Mouse (Mus musculus): ENCODE results near the gene Dnmt3a. TPM values are rescaled to one million over a fixed set of nuclear protein-coding genes. Genes with fewer than 3 reads are reported as not detected.

Gene Dnmt3a
- polyA plus RNA-seq, 1 experiment from 2014 or later = 126 TPM

DNA sequence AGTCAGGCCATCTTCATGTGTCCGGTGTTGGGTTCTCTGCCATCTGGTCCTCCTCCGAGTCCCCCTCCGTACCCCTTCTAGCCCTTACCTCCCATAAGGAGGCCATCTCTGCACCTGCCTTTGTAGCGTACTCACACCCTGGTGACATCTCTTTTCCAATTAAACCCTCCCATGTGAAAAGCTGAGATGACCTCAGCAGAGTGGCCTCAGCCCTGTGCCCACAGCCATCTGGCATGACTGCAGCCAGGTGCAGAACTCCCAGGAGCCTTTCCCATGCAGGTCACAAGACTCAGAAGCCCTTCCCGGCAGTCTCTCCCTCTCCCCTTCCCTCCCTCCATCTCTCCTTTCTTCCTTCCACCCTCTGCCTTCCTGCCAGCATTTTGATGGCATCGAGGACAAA is 141.7 kb downstream of the Dnmt3a start:
- Histone ChIP-seq H3K27ac (no peak overlapping the region), H3K36me3 (no peaks in the 10 kb centered on the region), H3K4me1 (no peaks in the 10 kb centered on the region), H3K27me3 (replicated peaks) (no peaks in the 10 kb centered on the region), H3K4me3 (replicated peaks) (no peak overlapping the region), H3K4me2 (no peak overlapping the region), H3K9ac (no peak overlapping the region), H3K9me3 (no peaks in the 10 kb centered on the region)
- ATAC-seq (ENCODE audit: insufficient read depth, low FRiP score, low read depth) = no peak
- 72% methylated on average over 6 of the region's 6 CpGs for WGBS

GRCm38 (mm10) chr12:3954651-3955050 is 148.8 kb downstream of the Dnmt3a start, which contains the start of gene Pomc:
Gene Pomc, plus strand, starts transcription at chr12:3954951.
- Histone ChIP-seq H3K27ac (no peak within 1 kb of the TSS), H3K9ac (no peak within 1 kb of the TSS), H3K27me3 (replicated peaks) (peaks cover 8% of the 10 kb centered on the region), H3K4me3 (replicated peaks) (no peak within 1 kb of the TSS), H3K4me2 (no peak within 1 kb of the TSS), H3K4me1 (no peaks in the 10 kb centered on the region), H3K9me3 (no peaks in the 10 kb centered on the region), H3K36me3 (no peaks in the 10 kb centered on the region)
- WGBS = 21% methylated on average over 22 of the region's 22 CpGs
- ATAC-seq (ENCODE audit: insufficient read depth, low FRiP score, low read depth) = no peak

DNA sequence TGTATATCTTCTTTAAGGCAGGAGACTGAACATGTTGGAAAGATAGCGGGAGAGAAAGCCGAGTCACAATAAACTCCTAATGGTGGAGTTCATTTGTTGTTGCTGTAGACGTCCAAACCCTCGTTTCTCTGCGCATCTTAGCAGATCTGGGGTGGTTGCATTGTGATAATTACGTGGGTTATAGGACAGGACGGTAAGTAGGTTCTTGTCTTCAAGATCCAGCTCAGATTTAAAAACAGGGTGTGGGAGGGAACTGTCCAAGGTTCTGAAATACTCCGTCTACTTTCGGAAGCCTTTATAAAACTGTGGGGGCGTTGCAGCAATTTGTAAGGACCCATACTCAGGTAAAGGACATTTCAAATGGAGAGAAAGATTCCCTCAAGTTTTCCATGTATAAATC is 149.6 kb downstream of the Dnmt3a start:
- H3K4me2 ChIP-seq = no peak overlapping the region
- no peaks in the 10 kb centered on the region for H3K36me3 ChIP-seq
- no peaks in the 10 kb centered on the region for H3K4me1 ChIP-seq
- peaks cover 8% of the 10 kb centered on the region for H3K27me3 ChIP-seq (replicated peaks)
- no peak overlapping the region for H3K27ac ChIP-seq
- 31% methylated on average over 10 of the region's 10 CpGs for WGBS
- H3K9ac ChIP-seq = no peak overlapping the region
- no peaks in the 10 kb centered on the region for H3K9me3 ChIP-seq
- H3K4me3 ChIP-seq (replicated peaks) = no peak overlapping the region
- no peak for ATAC-seq (ENCODE audit: insufficient read depth, low FRiP score, low read depth)

DNA sequence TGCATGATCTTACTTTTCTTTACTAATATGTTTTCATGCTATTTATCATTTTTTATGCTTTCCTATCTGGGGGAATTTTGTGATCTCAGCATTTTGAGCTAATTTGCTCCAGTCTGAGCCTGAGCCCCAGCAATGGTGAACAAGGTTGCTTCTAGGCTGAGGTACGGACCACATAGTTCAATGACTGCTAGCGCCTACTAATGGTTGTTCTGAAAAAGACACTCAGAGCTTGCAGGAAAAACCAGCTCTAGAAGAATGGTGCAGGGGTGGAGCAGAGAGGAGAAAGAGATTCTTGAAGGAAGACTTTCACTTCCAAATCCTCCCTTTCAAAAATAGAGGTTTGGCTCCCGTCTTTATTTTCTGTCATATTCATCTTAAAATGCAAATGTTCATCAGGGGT is 150.5 kb downstream of the Dnmt3a start:
- no peak for ATAC-seq (ENCODE audit: insufficient read depth, low FRiP score, low read depth)
- Histone ChIP-seq H3K4me2 (no peak overlapping the region), H3K4me3 (replicated peaks) (no peak overlapping the region), H3K27ac (no peak overlapping the region), H3K36me3 (no peaks in the 10 kb centered on the region), H3K4me1 (no peaks in the 10 kb centered on the region), H3K9me3 (no peaks in the 10 kb centered on the region), H3K27me3 (replicated peaks) (peaks cover 8% of the 10 kb centered on the region), H3K9ac (no peak overlapping the region)
- WGBS = 17% methylated on average over 3 of the region's 3 CpGs

GRCm38 (mm10) chr12:3959791-3960543 is 154.2 kb downstream of the Dnmt3a start:
- peak overlapping the region; percentile 69 for H3K9ac ChIP-seq
- H3K4me2 ChIP-seq = peak overlapping the region; percentile 87
- H3K4me3 ChIP-seq (replicated peaks) = peak overlapping the region; percentile 61
- H3K9me3 ChIP-seq = no peaks in the 10 kb centered on the region
- ATAC-seq (ENCODE audit: insufficient read depth, low FRiP score, low read depth) = peak; percentile 87
- WGBS = 3% methylated on average over 53 of the region's 53 CpGs
- H3K27me3 ChIP-seq (replicated peaks) = peaks cover 4% of the 10 kb centered on the region
- no peaks in the 10 kb centered on the region for H3K36me3 ChIP-seq
- no peaks in the 10 kb centered on the region for H3K4me1 ChIP-seq
- peak overlapping the region; percentile 88 for H3K27ac ChIP-seq

GRCm38 (mm10) chr12:3960553-3960952 is 154.7 kb downstream of the Dnmt3a start:
- Histone ChIP-seq H3K9ac (no peak overlapping the region), H3K9me3 (no peaks in the 10 kb centered on the region), H3K4me1 (no peaks in the 10 kb centered on the region), H3K36me3 (no peaks in the 10 kb centered on the region), H3K27me3 (replicated peaks) (no peaks in the 10 kb centered on the region), H3K4me3 (replicated peaks) (peak overlapping the region; percentile 61), H3K27ac (peak overlapping the region; percentile 88; the same call in 1 of the 2 replicates), H3K4me2 (peak overlapping the region; percentile 87)
- 46% methylated on average over 4 of the region's 4 CpGs for WGBS
- no peak for ATAC-seq (ENCODE audit: insufficient read depth, low FRiP score, low read depth)

Other genes starting within 250 kb of the Dnmt3a start
- 38.3 and 42.1 TPM in 2 replicates for gene Dtnb, start 233.6 kb upstream of the Dnmt3a start, polyA plus RNA-seq (2015; fragmentation: Nextera tagmentation; extraction: Ambion mirVana)
- 1.7 and 2.7 TPM in 2 replicates for gene Pomc, start 148.9 kb downstream of the Dnmt3a start, polyA plus RNA-seq (2015; fragmentation: Nextera tagmentation; extraction: Ambion mirVana)
- gene Efr3b, start 232.9 kb downstream of the Dnmt3a start, polyA plus RNA-seq (2015; fragmentation: Nextera tagmentation; extraction: Ambion mirVana) = 2.8 and 3.4 TPM in 2 replicates

Measured in stomach, embryonic 15.5 days (tissue).